Mouse (Mus musculus) E14TG2a.4 (cell line): ENCODE measurements around the gene Tnfrsf26.

Source experiments
- H3K27me3 ChIP-seq: 2 replicates; pipeline ENCODE4 v1.6.1; 2014; ENCODE audit warnings: low read length, control low read depth; ENCODE audit not compliant: insufficient read depth
- H3K36me3 ChIP-seq: 2 replicates; pipeline ENCODE4 v1.6.1; 2014; ENCODE audit warnings: low read length, control low read depth; ENCODE audit not compliant: insufficient read depth
- H3K4me1 ChIP-seq: replicated peaks from 2 replicates; pipeline ENCODE4 v1.6.1; 2014; ENCODE audit warnings: low read depth, low read length, control low read depth
- H3K4me3 ChIP-seq: replicated peaks from 2 replicates; pipeline ENCODE4 v1.5.1; 2014; ENCODE audit warnings: mild to moderate bottlenecking, low read length
- H3K9me3 ChIP-seq: 2 replicates; pipeline ENCODE4 v1.6.1; 2014; ENCODE audit warnings: low read length, control low read depth
- CTCF ChIP-seq: conservative IDR thresholded peaks from 2 replicates; pipeline ENCODE4 v1.5.1; 2014; ENCODE audit warnings: low read length
- NANOG ChIP-seq: IDR thresholded peaks from 2 replicates; pipeline ENCODE4 v1.6.1; 2014; ENCODE audit warnings: borderline replicate concordance, low read length, mixed read lengths
- POU5F1 ChIP-seq: IDR thresholded peaks from 2 replicates; pipeline ENCODE4 v1.6.1; 2014; ENCODE audit warnings: low read length, borderline replicate concordance

Gene Tnfrsf26

DNA sequence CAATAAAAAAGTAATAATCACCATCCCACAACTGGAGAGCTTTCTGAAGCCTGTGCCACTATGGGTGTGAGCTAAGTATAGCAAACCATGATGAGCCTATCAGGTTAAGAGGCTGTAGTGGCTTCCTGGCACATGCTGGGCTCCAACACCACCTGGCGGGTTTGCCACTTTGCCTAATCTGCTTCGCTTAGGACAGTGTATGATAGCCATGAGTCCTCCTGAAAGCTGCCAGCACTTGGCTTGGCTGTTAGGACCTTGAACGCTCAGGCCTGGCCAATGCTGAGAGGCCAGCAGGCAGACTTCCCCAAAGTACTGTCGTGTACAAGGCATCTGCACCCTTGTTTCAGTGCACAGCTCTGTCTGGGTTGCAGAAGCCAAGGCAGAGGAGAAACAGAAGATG is 40.5 kb downstream of the Tnfrsf26 start:
- TF ChIP-seq NANOG = no peak
- TF ChIP-seq POU5F1 = no peak
- TF ChIP-seq CTCF = no peak
- peaks cover 100% of the 10 kb centered on the region for H3K36me3 ChIP-seq
- 0 out of 2 replicates have a peak overlapping the region, but pooled peaks have one; percentile 0 for H3K4me3 ChIP-seq
- no peaks in the 10 kb centered on the region for H3K27me3 ChIP-seq
- H3K4me1 ChIP-seq = peaks cover 74% of the 10 kb centered on the region
- no peaks in the 10 kb centered on the region for H3K9me3 ChIP-seq

DNA sequence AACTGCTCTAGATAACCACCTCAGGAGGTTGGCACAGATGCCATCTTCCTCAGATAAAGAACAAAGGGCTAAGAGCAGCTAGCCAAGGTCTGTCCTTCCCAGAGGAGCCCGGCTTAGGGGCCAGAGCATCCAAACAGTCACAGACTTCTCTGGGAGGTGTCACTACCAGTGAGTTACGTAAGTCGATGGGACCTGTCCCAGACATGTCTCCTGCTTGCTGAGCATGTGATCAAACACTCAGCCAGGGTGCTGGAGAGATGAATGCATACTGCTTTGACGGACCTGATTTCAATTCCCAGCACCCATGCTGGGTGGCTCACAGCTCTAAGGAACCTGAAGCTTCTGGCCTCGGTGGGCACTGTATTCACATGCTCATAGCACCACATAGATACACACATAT is 40.9 kb downstream of the Tnfrsf26 start:
- Histone ChIP-seq H3K36me3 (peaks cover 100% of the 10 kb centered on the region), H3K4me1 (peaks cover 70% of the 10 kb centered on the region), H3K27me3 (no peaks in the 10 kb centered on the region), H3K4me3 (no peak overlapping the region), H3K9me3 (no peaks in the 10 kb centered on the region)
- TF ChIP-seq NANOG = no peak
- no peak for TF ChIP-seq POU5F1
- TF ChIP-seq CTCF = no peak

DNA sequence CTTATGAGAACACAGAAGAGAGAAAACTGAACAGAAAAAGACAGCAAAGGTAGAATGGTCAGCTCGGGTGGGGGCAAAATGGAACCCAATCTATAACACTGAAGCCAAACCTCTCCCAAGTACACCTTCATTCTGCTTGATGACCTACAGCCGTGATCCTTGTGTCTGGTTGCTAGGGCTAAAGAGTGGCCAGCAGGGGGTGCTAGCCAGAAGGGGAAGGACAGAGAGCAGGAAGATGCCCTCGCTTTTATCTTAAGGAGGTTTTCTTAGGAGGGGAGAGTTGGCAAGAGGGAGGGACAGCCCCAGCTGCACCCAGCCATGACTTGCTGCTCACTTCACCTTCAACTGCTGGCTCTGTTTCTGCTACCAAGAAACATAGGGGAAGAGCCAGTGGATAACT is 44.6 kb downstream of the Tnfrsf26 start:
- H3K27me3 ChIP-seq = no peaks in the 10 kb centered on the region
- peaks cover 36% of the 10 kb centered on the region for H3K4me1 ChIP-seq
- no peak overlapping the region for H3K4me3 ChIP-seq
- TF ChIP-seq NANOG (no peak), CTCF (peak; percentile 74)
- H3K9me3 ChIP-seq = no peaks in the 10 kb centered on the region
- H3K36me3 ChIP-seq = peaks cover 100% of the 10 kb centered on the region

DNA sequence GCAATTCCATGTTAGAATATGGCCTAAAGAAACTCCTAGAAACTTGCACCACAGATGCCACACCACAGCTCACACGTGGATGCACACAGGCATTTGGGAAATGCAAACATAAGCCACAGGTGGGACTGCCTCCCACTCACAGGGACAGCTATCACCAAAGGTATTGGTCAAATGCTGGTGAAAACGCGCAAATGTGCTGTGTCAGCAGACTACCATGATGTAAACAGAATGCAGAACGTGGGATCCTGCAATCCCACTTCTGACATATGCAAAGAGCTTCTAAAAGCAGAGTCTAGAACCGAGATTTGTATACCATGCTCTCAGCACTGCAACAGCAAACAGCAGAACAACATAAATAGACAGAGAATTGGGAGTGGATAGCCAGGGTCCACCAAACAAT is 45.5 kb downstream of the Tnfrsf26 start:
- H3K9me3 ChIP-seq = no peaks in the 10 kb centered on the region
- peaks cover 100% of the 10 kb centered on the region for H3K36me3 ChIP-seq
- H3K4me3 ChIP-seq = no peak overlapping the region
- H3K4me1 ChIP-seq = peaks cover 27% of the 10 kb centered on the region
- no peaks in the 10 kb centered on the region for H3K27me3 ChIP-seq
- no peak for TF ChIP-seq POU5F1
- TF ChIP-seq CTCF = no peak
- no peak for TF ChIP-seq NANOG

DNA sequence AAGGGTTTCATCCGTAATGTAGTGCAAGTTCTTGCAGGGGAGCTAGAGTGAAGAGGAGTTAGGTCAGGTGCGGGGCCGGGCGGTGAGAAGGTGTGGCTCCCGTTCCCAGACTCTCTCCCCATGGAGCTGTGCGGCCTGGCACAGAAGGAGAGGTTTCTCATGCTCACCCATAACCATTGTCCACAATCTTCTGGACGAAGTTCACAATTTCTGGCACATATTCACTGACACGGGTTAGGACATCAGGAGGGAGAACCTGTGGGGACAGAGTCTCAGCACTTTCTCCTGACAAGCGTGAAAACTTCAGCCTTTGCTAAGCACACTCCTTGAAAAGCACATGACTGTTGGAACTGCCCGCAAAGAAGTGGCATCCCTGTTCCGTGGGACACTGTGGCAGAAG is 52.8 kb downstream of the Tnfrsf26 start:
- H3K4me3 ChIP-seq = no peak overlapping the region
- H3K9me3 ChIP-seq = no peaks in the 10 kb centered on the region
- no peaks in the 10 kb centered on the region for H3K27me3 ChIP-seq
- H3K4me1 ChIP-seq = 0 out of 2 replicates have a peak, but pooled peaks cover 2% of the 10 kb centered on the region
- no peak for TF ChIP-seq POU5F1
- TF ChIP-seq CTCF = no peak
- TF ChIP-seq NANOG = no peak
- peaks cover 99% of the 10 kb centered on the region for H3K36me3 ChIP-seq

DNA sequence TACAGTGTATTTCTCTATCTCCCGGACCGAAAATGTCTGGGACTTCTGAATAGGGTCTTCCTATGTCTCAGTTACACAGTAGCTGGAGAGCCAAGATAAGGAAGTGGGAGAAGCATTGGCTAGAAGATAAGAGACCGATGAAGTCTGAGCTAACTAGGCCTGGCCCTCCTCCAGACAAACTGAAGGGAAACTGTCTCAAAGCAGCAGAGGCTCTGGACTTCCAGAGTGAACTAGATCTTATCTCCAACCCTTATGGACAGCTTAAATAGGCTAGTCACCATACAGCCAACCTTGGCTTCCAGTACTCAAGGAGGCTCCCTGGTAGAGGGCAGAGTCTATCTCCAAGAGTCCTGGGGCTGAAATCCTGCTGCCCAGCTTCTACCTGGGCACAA is 62.9 kb downstream of the Tnfrsf26 start:
- Histone ChIP-seq H3K4me3 (no peak overlapping the region), H3K4me1 (no peaks in the 10 kb centered on the region), H3K27me3 (no peaks in the 10 kb centered on the region), H3K9me3 (no peaks in the 10 kb centered on the region), H3K36me3 (peaks cover 100% of the 10 kb centered on the region)
- TF ChIP-seq POU5F1 (no peak), NANOG (no peak), CTCF (no peak)

DNA sequence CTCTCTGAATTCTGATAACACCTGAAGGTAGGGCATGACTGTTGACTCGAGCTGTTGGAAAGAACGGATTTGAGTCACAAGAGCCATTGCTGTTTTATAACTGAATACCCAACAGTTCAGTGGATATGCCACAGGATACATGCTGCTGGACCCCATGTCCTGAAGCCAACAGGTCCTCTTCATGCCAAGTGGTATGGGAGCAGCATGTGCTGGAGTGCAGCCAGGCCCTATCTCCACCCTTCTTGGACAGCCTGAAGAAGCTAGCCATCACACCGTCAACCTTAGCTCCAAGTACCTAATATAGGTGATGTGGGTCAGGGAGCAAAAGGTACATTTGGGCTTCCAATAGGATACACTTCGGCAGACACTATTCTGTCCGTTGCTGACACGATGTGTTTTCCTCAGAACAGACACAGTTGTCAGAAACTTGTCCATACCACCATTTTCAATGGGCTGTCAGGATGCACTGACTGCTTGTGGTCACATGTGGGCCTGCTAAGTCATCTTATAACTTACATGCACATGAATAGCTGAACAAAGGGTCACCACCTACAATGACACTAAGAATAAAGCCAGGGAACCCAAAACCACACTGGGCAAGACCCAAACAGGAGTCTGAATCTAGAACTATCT is 63.4 kb downstream of the Tnfrsf26 start:
- Histone ChIP-seq H3K4me3 (no peak overlapping the region), H3K27me3 (no peaks in the 10 kb centered on the region), H3K36me3 (peaks cover 100% of the 10 kb centered on the region), H3K4me1 (no peaks in the 10 kb centered on the region), H3K9me3 (no peaks in the 10 kb centered on the region)
- TF ChIP-seq POU5F1 (no peak), NANOG (no peak), CTCF (no peak)

DNA sequence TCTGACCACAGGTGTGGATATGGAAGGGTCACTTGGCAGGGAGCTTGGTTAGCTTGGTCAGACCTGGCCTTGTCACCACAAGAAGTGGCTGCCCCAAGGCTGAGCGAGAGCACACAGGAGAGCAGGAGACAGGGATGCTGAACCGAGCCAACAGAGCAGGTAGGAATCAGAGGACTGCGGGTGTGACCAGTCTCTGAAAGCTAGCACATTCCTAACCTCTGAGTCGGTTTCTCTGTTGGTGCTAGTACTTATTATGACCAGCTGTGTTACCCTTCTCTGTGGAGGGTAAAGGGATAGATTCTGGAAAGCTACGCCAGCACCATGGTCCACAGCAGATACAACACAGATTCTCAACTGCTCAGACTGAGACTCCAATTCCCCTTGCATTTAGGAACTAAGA is 64.7 kb downstream of the Tnfrsf26 start:
- no peaks in the 10 kb centered on the region for H3K4me1 ChIP-seq

More for the DNA sequence above, 64.7 kb downstream of the Tnfrsf26 start:
- no peaks in the 10 kb centered on the region for H3K9me3 ChIP-seq
- no peaks in the 10 kb centered on the region for H3K27me3 ChIP-seq
- peaks cover 100% of the 10 kb centered on the region for H3K36me3 ChIP-seq
- no peak overlapping the region for H3K4me3 ChIP-seq
- TF ChIP-seq POU5F1 (no peak), CTCF (no peak), NANOG (no peak)
